Comparison of ENCODE assay signal across 26 mouse cellular contexts in genomic region chr14:58081955-58082354, GRCm38 (mm10). TPM values are rescaled to one million over a fixed set of nuclear protein-coding genes. Genes with fewer than 3 reads are reported as not detected.
DNase-seq lines count a peak whose midpoint lies in the region; ATAC-seq and TF ChIP-seq lines count a peak whose summit lies in the region.
"Had no signal": no experiment of that assay in that cellular context is flagged by ENCODE, and none has a peak within 500 bp of the region (broad histone marks: within the 10 kb centered on the region; RNA-seq: fewer than 3 reads in every experiment).

No protein-coding gene starts in this region.

- no peak for TF ChIP-seq CTCF in heart, adult 2 months (IDR thresholded peaks at IDR 0.05)

- no peaks in the 10 kb centered on the region for H3K79me2 ChIP-seq in heart, adult 2 months (replicated peaks; ENCODE audit: control insufficient read depth, insufficient read depth, low read length)

- TF ChIP-seq EP300 in heart, adult 2 months (IDR thresholded peaks at IDR 0.05; ENCODE audit: insufficient read depth, low read depth, low read length), result no peak

- H3K4me2 ChIP-seq in heart, embryonic 13.5 days, result peak overlapping the region; percentile 24
- H3K4me2 ChIP-seq in kidney, embryonic 14.5 days (replicated peaks; ENCODE audit: low read depth, low read length), result no peak overlapping the region
- H3K4me2 ChIP-seq: embryonic facial prominence, embryonic 15.5 days; limb, embryonic 13.5 days; liver, embryonic 12.5 days; neural tube, embryonic 12.5 days had no signal

- H3K9ac ChIP-seq in heart, embryonic 13.5 days, result no peak overlapping the region
- no peak overlapping the region for H3K9ac ChIP-seq in heart, adult 2 months (ENCODE audit: low read depth, low read length)
- H3K9ac ChIP-seq in kidney, embryonic 14.5 days (ENCODE audit: low read depth, low read length), result no peak overlapping the region
- H3K9ac ChIP-seq: embryonic facial prominence, embryonic 15.5 days; limb, embryonic 13.5 days; liver, embryonic 12.5 days; neural tube, embryonic 12.5 days had no signal

- H3K27me3 ChIP-seq in heart, embryonic 13.5 days (replicated peaks), result peaks cover 22% of the 10 kb centered on the region
- peaks cover 2% of the 10 kb centered on the region; the same call in 1 of the 2 replicates for H3K27me3 ChIP-seq in heart, adult 2 months (ENCODE audit: control insufficient read depth, insufficient read depth, low read length)
- peaks cover 14% of the 10 kb centered on the region for H3K27me3 ChIP-seq in kidney, embryonic 14.5 days (ENCODE audit: control insufficient read depth, insufficient read depth, low read length)

- H3K27ac ChIP-seq in heart, embryonic 13.5 days (replicated peaks), result no peak overlapping the region
- no peak overlapping the region for H3K27ac ChIP-seq in heart, adult 2 months
- no peak overlapping the region for H3K27ac ChIP-seq in kidney, embryonic 14.5 days (ENCODE audit: low read depth, low read length)
- H3K27ac ChIP-seq: embryonic facial prominence, embryonic 15.5 days; gastrocnemius, adult 2 months; hindbrain, embryonic 10.5 days; limb, embryonic 13.5 days; liver, embryonic 12.5 days; neural tube, embryonic 12.5 days had no signal

- peaks cover 26% of the 10 kb centered on the region for H3K4me1 ChIP-seq in heart, embryonic 13.5 days
- H3K4me1 ChIP-seq in heart, adult 2 months (ENCODE audit: control insufficient read depth, insufficient read depth, low read length), result no peaks in the 10 kb centered on the region
- no peaks in the 10 kb centered on the region for H3K4me1 ChIP-seq in kidney, embryonic 14.5 days (ENCODE audit: control insufficient read depth, insufficient read depth, low read length)
- H3K4me1 ChIP-seq: limb, embryonic 13.5 days; liver, embryonic 12.5 days; megakaryocyte, embryonic 14.5 days had no signal

- H3K36me3 ChIP-seq in heart, embryonic 13.5 days, result peaks cover 9% of the 10 kb centered on the region
- no peaks in the 10 kb centered on the region for H3K36me3 ChIP-seq in heart, adult 2 months (ENCODE audit: control insufficient read depth, insufficient read depth, low read length)
- no peaks in the 10 kb centered on the region for H3K36me3 ChIP-seq in kidney, embryonic 14.5 days (ENCODE audit: control insufficient read depth, insufficient read depth, low read length)
- H3K36me3 ChIP-seq: embryonic facial prominence, embryonic 15.5 days; limb, embryonic 13.5 days; liver, embryonic 12.5 days; neural tube, embryonic 12.5 days had no signal

- no peak overlapping the region for H3K4me3 ChIP-seq in heart, embryonic 13.5 days
- no peak overlapping the region for H3K4me3 ChIP-seq in heart, adult 2 months
- no peak overlapping the region for H3K4me3 ChIP-seq in kidney, embryonic 14.5 days (ENCODE audit: low read length)
- H3K4me3 ChIP-seq: embryonic facial prominence, embryonic 15.5 days; gastrocnemius, adult 2 months; hindbrain, embryonic 10.5 days; limb, embryonic 13.5 days; liver, embryonic 12.5 days; megakaryocyte, embryonic 14.5 days; neural tube, embryonic 12.5 days had no signal

- no peak for TF ChIP-seq POLR2A in heart, adult 2 months (IDR thresholded peaks at IDR 0.05; ENCODE audit: insufficient read depth, low read depth, low read length)

- DNase-seq in heart, adult 2 months, result no peak
- peak; percentile 39 for DNase-seq in kidney, adult 9 months
- peak; percentile 4 for DNase-seq in 416B (ENCODE audit: low read depth)
- DNase-seq in MEL-GATA-1-ER (ENCODE audit: extremely low read depth, low read depth), result peak; percentile 2
- no peak for DNase-seq in ovary, postnatal 10 days (ENCODE audit: low spot score)
- DNase-seq: adrenal gland, postnatal 14 days; cerebellum, adult 8-10 months; gastrocnemius, adult 2 months; kidney, postnatal 4 days; lung, adult 18-20 months; midbrain, embryonic 14.5 days; retina, postnatal 1 day; right cerebral cortex, postnatal 25 days; spleen, adult 18-20 months; thymus, postnatal 14 days had no signal

- H3K9me3 ChIP-seq in heart, embryonic 13.5 days, result peaks cover 3% of the 10 kb centered on the region
- H3K9me3 ChIP-seq in kidney, embryonic 14.5 days (ENCODE audit: control insufficient read depth, low read length), result no peaks in the 10 kb centered on the region
- H3K9me3 ChIP-seq: embryonic facial prominence, embryonic 15.5 days; hindbrain, embryonic 10.5 days; liver, embryonic 12.5 days; neural tube, embryonic 12.5 days had no signal

- no peak for ATAC-seq in heart, embryonic 13.5 days (ENCODE audit: extremely low read depth, insufficient number of reproducible peaks, low FRiP score, low TSS enrichment)
- ATAC-seq in kidney, embryonic 14.5 days (ENCODE audit: low FRiP score, low TSS enrichment), result no peak
- ATAC-seq: forebrain, embryonic 14.5 days; hindbrain, embryonic 16.5 days; intestine, postnatal 0 days; liver, embryonic 12.5 days had no signal

- 18% methylated on average over 1 of the region's 1 CpGs for WGBS in heart, embryonic 13.5 days
- 19% methylated on average over 1 of the region's 1 CpGs for WGBS in heart, adult 2 months
- WGBS in kidney, embryonic 14.5 days, result 61% methylated on average over 1 of the region's 1 CpGs

- intact Hi-C loops in heart, adult 2 months (cut with DNase I), result loop anchor here (5.0 kb wide), 1 partner anchor 440 kb away; no protein-coding TSS in a partner anchor

RNA-seq across cellular contexts. Expression of gene Fgf9, which starts 11.6 kb away (rescaled TPM):
- polyA plus RNA-seq in heart, embryonic 13.5 days (2015; fragmentation: Nextera tagmentation; extraction: Ambion mirVana), result 7.6 and 9.2 TPM in 2 replicates
- 10 to 100 TPM in 1 of 2 experiments, 1 to 10 TPM in 1; 7.6 to 11.1 TPM for total RNA-seq in heart, adult 2 months (2021)
- 4.5 and 5.6 TPM in 2 replicates for polyA plus RNA-seq in heart, adult 2 months (2012; rRNA removed)
- polyA plus RNA-seq in kidney, embryonic 14.5 days (2014; fragmentation: Nextera tagmentation; extraction: Ambion mirVana), result 7.1 and 8.5 TPM in 2 replicates

Comparison
In these comparisons a context has a peak if more than half of its experiments do, and no peak if none do; other contexts are left out.
1. DNase-seq: peak in kidney, adult 9 months (single experiment), 416B (single experiment) and MEL-GATA-1-ER (single experiment); none in heart, adult 2 months (0 of 2) and ovary, postnatal 10 days (single experiment).